Mouse (Mus musculus) monocyte, adult 5-6 weeks (primary cell): ENCODE data around the gene Setd7. TPM values are rescaled to one million over a fixed set of nuclear protein-coding genes. Genes with fewer than 3 reads are reported as not detected.

Source experiments
- ATAC-seq: fragments of 153-309, 156-312 bp; replicated peaks from 2 replicates; pipeline ENCODE4 v1.8.0; 2017; ENCODE audit warnings: mild to moderate bottlenecking; ENCODE audit not compliant: low TSS enrichment, insufficient number of reproducible peaks, severe bottlenecking, poor library complexity, low FRiP score
- total RNA-seq: library from RNA; stranded (forward); fragments of 200-1000, 200-491, 200-594 nt; gene quantifications from 3 replicates; pipeline ENCODE4 v1.2.3, GENCODE M21; 2017

Setd7 gene
- total RNA-seq, 1 experiment from 2014 or later = 24.9 TPM

- ATAC-seq = no peak
These were observed 1.3 kb upstream of the Setd7 start for GRCm38 (mm10) chr3:51561993-51562385.

GRCm38 (mm10) chr3:51561109-51561992 is 672 bp upstream of the Setd7 start:
- ATAC-seq = peak; percentile 40

DNA sequence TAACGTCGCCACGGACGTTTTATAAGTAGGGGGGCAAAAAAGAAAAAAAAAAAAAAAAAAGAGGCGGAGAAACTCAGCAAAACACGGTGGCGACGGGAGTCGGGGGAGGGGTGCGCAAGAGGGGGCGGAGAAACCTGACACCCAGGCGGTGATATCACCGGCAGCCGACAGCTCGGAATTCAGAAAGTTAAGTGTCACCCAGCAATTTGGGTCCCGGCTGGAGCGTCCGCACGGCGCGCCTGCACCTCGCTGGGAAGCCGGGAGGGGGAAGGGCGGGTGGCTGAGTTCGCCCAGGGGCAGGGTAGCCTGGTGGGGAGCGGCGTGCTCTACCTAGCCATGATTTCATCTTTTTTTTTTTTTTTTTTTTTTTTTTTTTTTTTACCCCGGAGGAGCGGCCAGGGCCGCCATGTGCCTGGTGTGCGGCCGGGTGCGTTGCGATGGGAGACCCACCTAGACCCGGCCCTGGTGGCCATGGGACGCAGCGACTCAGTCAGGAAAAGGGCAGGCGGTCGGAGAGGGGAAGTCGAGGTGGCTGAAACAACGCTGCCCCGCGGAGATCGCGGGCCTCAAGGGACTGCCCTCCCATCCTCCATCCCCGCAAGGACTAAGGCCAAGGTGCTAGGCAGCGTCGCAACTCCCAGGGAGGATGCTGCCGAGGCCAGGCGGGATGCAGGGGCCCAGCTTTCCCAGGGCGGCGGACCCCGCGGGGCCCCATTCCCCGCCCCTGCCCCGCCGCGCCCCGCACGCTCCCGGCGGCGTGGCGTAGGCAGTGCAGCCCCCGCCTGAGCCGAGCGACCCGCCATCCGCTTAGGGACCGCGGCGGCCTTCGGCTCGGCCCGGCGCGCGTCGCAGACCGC is 857 bp downstream of the Setd7 start:
- peak; percentile 38; the same call in 1 of the 2 replicates for ATAC-seq

- no peak for ATAC-seq
These were observed 5.1 kb downstream of the Setd7 start for GRCm38 (mm10) chr3:51555583-51555982.

DNA sequence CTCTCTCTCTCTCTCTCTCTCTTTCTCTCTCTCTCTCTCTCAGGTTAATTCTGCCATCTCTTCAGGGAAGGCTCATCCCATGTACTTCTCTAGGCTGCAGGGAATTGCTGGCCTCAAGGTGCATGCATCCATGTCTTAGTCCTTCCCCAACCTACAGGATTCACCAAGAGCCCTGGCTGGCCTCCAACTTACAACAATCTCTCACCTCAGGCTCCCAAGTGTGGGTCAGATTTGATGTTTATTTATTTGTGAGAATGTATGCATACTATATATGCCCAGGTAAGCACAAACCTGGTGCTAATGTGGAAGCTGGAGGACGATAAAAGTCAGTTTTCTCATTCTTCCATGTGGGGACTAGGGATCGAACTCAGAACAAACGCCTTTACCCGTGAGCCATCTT is 5.8 kb downstream of the Setd7 start:
- no peak for ATAC-seq

GRCm38 (mm10) chr3:51554067-51554466 is 6.6 kb downstream of the Setd7 start:
- ATAC-seq = no peak

- no peak for ATAC-seq
These were observed 7.2 kb downstream of the Setd7 start for GRCm38 (mm10) chr3:51553497-51553875.

DNA sequence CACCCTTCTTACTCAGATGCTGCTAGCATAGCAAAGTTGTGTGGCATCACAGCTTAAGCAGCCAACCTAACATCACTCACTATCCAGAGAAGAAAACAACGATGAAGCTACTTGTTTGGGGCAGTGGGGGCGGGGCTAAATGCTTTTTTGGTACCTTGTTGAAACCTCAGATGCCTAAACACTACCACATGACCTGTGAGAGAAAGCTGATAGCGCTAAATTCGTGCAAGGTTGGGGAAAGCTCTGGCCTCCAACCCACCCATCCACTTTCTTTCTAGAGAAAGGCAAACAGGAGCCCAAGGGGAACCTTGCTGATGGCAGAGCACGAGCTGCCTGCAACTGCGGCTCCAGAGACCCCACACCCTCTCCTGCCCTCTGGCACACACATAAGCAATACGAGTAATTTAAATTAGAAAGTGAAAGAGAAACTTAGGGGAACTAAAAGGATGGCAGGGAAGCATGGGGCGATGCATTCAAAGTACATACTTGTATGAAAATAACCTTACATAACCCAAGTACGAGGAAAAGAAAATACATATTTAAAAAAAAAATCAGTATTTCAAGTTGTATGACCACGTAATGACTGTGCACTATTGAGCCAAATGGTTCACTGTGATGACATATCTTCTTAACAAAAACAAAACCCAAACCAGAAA is 7.7 kb downstream of the Setd7 start:
- ATAC-seq = peak; percentile 74

- no peak for ATAC-seq
These were observed 8.5 kb downstream of the Setd7 start for GRCm38 (mm10) chr3:51552197-51552596.

DNA sequence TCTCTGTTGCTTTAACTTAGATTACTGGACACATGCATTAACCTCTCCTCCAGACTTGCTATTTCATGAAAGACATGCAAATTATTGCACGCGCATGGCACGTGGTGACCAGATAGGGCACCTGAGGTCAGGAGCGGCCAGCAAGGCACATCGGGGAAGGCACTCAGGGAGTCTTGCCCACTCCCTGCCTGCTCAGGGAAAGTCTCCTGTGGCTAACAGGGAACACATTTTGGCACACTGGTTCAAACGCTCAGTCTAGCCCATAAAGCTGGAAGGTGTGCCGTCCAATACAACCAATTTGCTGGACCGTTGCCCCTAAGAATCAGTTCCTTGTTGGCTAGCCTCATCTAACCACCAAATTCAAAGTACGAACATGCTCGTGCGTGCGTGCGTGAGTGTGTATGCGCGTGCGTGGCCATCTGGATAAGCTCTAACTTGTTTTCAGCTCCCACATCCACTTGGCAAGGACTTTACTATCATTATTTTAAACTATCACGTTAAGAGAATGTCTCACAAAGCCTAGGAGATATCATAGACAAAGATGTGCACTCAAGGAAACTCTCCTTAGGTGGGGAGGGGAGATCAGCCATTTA is 11.6 kb downstream of the Setd7 start:
- ATAC-seq = no peak

- no peak for ATAC-seq
These were observed 13.1 kb downstream of the Setd7 start for GRCm38 (mm10) chr3:51547577-51547976.

DNA sequence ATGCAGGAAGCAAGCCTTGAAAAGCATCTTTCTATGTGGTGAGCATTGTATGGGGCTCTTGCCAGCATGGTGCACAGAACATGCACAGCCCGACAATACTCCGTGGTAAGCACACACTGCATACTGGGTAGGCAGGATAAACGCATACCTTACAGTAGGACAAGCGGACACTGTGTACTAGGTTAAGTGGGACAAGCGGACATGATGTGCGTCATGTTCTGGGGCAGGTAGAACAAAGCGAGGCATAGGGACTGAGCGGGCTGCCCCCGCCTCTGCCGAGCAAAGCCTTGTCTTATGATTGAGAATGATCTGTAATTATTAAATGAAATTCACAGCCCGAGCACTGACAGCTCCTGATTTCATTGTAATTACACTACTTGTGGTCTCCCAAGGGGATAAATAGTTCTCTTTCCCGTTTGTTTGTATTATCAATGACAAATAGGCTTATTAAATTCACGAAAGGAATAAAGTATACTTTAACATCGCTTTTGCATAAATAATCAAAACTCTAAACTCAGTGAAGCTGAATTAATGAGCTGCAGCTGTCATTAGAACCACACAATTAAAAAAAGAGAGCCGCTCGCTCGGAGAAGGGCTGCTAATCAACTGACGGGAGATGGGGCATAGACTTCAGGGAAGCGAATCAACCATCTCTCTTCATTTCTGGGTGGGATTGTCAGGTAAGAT is 16.1 kb downstream of the Setd7 start:
- ATAC-seq = no peak

GRCm38 (mm10) chr3:51540659-51541058 is 20.0 kb downstream of the Setd7 start:
- no peak for ATAC-seq

- ATAC-seq = peak; percentile 76
These were observed 20.9 kb downstream of the Setd7 start for GRCm38 (mm10) chr3:51539567-51540408.

GRCm38 (mm10) chr3:51534013-51534412 is 26.7 kb downstream of the Setd7 start:
- no peak for ATAC-seq

GRCm38 (mm10) chr3:51533573-51533972 is 27.1 kb downstream of the Setd7 start:
- no peak for ATAC-seq

DNA sequence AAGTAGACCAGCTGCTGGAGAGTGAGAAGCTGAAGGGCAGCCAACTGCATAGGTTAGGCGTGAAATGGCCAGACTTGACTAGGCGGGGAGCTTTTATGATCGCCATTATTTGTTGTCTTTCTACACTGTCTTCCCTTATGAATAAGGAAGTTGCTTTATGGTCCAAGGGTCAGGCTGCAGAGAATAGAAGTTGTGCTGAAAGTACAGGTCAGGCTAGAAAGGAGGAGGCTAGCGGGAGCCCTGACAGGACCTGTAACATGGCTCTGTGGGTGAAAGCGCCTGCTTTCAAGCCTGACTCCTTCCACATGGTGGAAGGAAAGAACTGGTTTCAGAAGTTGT is 28.4 kb downstream of the Setd7 start:
- ATAC-seq = no peak
